Mouse (Mus musculus) layer of hippocampus, postnatal 36 days (tissue): ENCODE measurements around the gene Cdh13. TPM values are rescaled to one million over a fixed set of nuclear protein-coding genes. Genes with fewer than 3 reads are reported as not detected.

ENCODE experiments used
- DNase-seq, 2 experiments: peaks; one replicate each; pipeline ENCODE4 v3.0.0; 2022
- total RNA-seq, 2 experiments: library from RNA; stranded (reverse); gene quantifications; 2 replicates each; pipeline ENCODE4 v1.2.3; 2021

The Cdh13 gene
- 10 to 100 TPM; 37.3 to 41.5 TPM for total RNA-seq

DNA sequence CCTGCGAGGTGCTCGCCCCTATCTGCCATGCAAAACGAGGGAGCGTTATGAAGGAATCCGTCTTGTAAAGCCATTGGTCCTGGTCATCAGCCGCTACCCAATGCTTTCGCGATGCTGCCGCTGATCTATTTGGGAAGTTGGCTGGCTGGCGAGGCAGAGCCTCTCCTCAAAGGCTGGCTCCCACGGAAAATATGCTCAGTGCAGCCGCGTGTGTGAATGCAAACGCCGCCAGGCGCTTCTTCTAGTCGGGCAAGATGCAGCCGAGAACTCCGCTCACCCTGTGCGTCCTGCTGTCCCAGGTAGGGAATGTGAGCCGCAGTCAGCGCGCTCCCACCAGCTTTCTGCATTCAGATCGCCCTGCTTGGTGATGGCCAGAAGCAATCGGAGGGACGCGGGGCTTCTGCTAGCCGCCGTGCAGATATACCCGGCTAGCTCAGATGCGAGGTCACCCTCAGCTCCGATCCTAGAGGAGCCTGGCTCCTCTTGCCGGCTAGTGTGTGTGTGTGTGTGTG lies at the start of gene Cdh13:
Gene Cdh13, plus strand, starts transcription at position 134 of the 512 bp plus-strand sequence.
- DNase-seq = peak; percentile 68 to 73

DNA sequence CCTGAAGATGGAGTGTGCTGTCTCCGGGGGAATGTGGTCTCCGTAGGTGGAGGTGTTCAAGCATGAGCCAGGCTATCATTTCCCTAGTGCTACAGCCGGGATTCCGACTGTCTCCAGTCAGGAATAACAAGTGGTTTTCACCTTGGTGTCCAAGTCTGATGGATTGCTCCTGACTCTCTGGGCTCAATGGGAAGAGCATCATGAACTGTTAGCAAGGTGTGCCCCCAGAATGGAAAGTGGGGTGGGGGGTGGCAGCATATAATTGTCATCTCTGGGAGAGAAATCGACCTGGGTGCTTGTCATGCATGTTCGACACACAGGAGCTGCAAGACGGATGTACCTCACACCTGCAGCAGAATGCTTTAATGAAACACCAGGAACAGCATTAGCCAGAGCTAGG lies 47.9 kb upstream of the Cdh13 start:
- no peak for DNase-seq

DNA sequence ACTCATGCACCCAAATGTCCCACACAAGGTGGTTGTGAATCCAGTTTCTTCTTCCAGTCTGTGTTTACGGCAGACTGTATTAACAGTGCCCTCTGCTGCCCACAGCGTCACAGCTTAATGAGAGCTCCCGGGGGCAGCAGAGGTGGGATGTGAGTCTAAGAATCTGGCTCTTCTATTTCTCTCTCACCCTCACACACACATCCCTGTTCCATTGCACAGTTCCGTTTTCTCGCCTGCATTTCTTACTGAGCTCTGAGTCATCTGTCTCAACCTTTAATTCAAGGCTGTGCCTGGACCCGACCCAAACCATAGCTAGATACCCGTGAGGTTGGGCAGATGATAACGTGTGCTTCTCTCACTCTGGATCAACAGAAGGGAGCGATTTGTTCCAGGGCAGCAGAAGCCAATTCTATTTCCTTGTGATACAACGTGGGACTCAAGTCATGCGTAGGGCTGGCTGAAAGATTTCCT lies 46.3 kb upstream of the Cdh13 start:
- DNase-seq = peak; percentile 12 to 15

DNA sequence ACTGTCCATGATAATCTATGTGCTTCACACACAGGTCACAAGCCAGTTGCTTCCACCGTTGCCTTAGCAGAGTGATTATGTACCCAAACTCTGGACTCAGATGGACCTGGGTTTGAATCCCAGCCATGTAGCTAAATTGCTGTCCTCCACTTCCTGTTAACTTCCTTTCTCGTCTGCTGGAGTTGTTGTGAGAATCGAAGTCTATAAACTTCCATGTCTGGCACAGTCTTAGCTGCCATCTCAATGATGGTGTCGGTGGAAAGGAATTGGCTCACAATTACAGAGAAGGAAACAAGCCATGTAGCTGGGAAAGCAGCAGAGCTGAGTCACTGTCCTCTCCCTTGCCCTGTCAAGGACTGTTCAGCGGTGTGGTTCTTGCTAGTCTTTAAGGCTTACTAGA lies 45.4 kb upstream of the Cdh13 start:
- DNase-seq = no peak

DNA sequence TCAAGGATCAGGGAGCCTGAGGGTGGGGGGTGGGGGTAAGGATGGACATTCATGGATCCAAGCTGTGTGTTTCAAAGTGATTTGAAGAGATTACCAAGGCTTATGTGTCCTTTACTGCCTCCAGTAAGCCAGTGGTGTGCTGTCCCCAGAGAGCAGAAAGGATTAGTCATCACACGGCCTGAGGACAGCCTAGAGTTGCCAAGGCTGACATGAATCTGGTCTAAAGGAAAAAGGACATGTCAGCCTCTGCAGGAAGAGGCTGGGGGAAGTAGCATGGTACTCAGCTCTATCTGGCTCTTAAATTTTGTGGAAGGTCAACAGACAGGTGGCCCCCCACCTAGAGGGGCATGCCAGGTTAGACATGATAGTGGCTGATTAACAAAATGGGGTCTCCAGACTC lies 44.3 kb upstream of the Cdh13 start:
- no peak for DNase-seq

DNA sequence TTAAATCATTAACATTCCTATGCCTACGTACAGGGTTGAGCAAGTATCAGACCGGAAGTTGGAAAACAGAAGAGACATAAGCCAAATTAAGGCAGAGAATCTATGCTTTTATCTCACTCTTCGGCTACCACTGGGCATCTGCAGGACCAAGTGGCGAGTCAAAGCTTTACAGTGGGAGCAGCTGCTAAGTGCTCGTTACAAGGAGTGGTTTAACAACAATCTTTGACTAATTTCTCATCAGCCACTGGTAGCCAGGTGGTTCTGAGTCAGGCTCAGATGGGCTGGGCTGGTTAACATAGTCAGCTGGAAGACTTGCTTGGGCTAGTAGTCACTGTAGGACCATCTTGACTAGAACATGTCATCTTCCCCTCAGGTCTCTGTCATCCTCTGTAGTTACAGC lies 34.2 kb upstream of the Cdh13 start:
- DNase-seq = no peak

DNA sequence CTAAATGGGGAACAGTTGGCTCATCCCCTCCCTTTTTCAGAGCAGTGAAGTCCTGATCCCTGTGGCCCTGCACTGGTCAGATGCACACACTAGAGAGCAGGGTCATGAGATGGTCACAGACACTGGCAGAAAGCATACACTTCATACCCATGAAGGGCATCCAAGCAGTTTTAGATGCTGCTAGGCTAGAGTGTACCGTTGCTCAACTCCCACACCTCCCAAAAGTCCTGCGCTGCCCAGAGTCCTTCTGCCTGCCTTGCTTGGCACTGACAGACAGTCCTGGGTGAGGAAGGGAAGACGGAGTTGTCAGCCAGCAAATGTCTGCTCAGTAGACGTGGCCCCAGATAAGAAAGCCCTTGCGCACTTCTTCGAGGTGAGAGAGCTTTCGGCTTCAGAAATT lies 33.6 kb upstream of the Cdh13 start:
- DNase-seq = no peak

DNA sequence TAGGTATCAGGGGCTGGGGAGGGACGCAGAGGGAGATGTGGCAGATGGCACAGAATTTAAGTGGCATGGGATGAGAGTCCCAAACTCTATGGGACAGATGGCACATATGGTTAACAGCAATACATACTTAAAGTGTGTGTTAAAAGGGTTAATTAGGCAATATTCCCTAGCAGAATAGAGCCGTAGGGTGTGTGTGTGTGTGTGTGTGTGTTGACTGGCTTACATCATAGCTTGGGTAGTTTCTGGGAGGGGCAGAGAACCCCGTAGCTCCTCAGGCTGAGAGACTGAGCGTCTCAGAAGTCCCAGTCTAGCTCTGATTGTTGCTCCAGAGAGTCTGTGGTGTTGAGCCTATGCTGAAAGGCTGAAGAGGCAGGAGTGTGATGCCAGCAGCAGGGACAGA lies 20.4 kb upstream of the Cdh13 start:
- DNase-seq = no peak

DNA sequence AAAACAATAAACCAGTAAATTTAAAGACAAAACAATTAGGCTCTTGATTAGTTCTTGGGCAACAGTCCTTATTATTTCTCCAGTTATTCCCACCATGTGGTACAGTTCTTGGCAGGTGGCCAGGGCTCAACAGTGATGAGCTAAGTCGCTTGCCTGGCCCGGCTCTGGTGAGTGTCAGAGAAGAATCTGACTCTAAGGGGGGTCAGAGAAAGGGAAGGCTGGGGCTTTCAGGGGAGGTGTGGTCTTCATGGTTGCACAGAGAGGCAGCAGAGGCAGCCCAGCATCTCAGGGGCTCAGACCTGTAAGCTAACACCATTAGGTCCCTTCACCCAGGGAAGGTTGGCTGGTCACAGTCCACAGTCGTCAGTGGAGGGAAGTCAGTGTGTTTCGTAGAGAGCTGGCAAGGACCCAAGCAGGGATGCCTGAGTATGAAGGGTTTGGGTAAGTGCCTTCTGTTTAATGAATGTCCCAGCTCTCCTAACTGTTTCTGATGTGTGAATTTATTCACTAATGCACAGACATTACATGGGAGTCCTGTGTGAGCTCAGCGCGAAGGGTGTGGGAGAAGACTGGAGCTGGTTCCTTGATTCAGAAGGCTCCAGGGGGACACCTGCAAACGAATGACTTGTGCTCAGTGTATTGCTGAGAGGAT lies 12.7 kb upstream of the Cdh13 start:
- DNase-seq = no peak

DNA sequence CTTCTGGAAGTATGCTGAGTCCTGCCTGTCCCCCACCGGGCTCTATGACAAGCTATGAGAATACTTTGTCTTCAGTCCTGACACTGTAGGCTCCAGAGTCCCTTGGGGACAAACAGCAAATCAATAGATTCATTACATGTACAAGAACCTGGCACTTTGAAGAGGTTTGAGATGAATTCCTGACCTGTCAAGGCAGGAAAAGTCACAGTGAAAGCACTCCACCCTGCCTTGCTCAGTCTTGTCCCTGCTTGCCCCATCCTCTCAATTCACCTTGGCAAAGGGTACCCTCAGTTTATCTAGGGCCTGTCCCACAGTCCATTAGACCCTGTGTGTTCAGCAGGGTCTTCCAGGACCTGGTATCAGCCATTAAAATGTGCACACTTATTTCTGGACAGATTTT lies 11.0 kb upstream of the Cdh13 start:
- DNase-seq = no peak

DNA sequence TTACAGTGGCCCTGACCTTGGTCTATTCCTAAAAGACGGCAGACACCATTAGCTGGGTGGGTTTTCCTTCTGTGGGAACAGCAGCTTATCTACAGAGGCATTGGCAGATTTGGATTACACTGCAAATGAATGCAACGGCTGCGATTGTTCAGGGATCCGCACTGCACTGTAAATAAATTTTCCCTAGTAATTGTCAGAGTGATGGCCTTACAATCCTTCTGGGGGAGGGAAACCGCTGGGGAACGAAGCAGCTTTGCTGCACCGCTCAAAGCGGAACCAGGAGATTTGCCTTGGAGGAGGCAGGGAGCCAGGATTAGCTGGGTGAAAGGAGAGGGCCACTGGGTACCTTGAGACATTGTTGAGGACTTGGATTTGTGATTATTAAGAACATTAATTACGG lies 9.3 kb upstream of the Cdh13 start:
- DNase-seq = no peak

DNA sequence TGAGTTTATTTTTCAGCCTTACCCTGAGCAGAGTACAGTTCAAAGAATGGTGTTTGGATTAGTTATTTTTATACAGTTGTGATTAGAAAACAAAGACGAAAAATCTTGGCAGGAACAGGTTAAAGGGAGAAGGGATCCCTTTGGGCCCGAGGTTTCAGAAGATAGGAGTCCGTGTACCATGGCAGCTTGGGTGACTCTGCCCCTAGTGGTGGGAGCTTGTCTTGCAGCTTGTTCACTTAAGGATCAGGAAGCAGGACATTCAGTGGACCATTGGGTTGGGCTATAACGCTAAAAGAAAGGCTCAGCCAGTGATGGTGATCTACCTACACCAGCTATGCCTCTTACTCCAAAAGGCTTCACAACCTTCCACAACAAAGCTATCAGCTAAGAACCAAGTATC lies 8.8 kb upstream of the Cdh13 start:
- DNase-seq = peak; percentile 56 to 68

DNA sequence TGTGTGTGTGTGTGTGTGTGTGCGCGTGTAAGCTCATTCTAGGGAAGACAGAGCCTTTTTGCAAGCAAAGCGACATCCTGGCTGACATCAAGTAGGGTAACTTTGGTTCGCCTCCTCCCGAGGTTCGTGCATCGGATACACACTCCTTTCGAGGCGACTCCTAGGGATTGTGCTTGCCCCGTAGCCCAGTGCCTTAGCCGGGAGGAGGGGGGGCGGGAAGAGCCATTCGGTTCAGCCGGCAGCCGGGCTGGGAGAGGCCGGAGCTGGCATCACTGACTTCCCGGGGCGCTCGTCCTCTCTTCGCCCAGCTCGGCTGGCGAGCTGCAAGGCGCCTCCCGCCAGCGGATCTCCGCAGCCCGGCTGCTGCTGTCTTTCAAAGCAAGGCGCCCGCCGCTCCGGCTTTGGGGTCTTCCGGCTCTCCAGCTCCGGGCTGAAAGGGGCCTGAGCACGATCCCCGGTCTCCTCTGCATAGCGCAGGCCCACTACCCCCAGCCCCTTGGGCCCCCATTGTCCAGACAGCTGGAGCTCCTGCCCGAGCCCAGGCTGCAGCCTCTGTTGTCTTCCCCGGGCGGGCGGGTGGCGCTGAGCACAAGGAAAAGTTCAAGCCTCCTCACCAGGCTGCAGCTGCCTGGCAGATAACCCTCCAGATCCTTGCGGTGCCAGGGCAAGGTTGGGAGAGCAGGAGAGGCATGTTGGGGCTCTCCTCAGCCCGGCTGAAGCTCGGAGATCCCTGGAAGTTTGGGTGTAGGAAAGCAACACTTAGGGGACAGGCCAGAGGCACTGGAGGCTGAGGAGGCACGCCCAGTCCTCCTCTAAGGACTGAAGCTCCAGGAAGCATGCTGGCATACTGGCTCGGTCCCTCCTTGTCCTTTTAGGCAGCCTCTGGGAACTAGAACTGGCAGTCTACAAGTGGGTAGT lies 838 bp downstream of the Cdh13 start:
- peak; percentile 44 to 47 for DNase-seq

DNA sequence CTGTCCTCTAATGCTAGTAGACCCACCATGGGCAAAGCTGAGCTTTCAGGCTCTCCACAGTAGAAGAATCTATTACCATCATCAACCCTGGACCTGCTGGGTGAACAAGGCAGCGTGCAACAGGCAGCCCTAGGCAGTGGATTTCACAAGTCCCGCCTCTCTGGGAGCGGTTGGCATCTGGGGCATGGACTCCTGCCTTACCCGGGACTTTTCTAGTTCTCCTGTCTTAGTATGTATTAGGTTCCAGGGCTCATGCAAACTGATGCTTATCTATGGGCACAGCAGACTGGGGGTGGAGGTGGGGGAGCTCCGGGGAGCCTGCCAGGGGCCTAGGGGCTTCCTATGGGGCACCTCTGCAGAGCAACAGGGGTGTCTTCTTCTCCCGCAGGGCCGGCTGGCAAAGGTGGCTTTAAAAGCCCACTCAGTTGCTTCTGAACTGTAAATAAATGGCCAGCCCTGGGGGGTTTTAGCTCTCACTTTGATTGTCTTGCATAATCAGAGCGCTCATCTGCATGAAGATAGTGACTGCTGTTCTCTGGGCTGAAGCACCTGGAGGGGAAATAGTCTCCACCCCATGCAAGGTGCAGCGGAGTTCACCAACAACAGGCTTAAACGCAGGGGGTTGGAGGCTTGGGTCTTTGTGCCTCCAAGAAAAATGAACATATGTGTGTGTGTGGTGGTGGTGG lies 2.2 kb downstream of the Cdh13 start:
- no peak for DNase-seq

DNA sequence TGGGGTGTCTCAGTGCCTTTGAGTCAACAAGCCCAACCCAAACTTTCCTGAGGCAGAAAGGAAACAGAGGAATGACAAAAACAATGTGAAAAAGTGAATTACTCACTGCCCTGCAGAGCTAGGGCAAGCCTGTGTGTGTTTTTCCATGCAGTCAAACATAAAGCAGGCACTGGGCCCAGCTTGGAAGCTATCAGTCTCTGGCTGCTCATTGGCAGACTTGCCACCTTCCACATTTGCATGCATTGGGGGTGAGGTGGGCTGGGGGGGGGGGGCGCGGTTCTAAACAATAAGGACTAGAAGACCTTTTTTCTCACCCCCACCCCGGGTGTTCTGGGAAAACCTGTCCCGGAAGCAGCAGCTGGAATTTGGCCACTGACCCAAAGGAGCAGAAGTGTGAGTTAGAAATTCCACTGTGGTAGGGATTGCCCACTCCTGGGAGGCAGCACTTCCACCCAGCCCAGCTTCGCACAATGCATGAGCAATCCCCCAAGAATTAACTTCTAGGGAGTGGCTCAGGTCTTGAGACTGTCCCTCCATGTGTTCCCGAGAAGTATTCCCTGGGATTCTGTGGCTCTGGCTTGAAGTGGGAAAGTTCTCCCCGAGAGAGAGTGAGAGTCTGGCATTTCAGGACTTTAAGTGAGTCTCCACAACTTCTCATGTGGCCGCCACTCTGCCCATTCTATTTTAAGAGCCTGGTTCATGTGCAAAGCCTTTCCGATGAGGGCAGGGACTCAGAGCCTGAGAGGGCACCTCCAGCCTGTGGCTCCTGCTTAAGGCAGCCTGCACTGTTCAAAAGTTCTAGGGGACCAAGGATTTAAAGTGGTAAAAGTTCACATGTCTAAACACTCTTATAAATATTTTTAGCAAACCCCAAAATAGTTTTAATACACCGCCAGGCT lies 3.0 kb downstream of the Cdh13 start:
- no peak for DNase-seq

DNA sequence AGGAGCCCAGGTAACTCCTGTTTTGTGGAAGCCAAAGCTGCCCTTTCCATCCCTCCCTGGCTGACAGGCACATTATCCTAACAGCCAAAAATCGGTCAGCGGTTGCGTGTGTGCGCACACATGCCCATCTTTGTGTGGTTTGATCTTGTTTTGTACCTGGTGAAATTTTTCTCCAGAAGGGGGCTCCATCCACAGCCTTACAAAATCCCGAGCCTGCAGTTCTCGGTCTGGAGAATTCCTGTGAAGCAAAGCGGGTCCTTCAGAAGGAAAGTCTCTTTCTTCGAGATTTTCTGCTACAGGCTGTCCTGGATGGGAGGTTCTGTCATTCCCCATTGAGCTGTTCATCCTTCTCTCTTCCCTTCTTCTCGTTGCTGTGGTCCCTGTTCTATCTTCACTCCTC lies 4.0 kb downstream of the Cdh13 start:
- no peak for DNase-seq

DNA sequence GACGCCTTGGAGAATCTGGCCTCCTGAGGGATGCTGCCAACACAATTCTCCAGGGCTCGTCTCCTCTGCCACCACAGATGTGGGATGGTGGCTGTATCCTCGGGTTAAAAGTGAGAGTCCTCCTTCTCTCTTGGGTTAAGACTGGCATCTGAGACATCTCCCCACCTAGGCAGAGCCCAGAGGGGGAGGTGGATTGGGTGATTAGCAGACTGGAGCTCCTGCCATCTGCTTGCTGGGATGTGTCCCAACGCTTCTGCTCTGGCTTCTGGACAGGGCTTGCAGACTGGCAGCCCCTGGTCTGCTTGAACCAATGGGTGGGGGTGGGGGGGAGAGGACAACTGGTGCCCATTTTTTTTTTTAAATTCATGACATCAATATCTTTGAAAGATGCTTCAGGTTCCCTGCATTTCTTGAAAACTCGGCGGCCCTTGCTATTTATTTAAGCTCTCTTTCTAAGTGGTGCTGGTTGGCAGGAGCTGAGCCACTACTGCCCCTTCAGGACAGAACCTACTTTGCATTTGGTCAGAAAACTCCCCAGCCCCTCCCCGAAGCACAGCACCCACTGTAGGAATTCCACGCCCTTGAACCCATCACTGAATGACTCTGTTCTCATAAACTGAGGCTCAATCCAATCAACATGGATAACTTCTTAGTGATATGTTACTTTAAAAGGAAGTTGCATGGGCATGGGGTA lies 4.9 kb downstream of the Cdh13 start:
- DNase-seq = no peak

DNA sequence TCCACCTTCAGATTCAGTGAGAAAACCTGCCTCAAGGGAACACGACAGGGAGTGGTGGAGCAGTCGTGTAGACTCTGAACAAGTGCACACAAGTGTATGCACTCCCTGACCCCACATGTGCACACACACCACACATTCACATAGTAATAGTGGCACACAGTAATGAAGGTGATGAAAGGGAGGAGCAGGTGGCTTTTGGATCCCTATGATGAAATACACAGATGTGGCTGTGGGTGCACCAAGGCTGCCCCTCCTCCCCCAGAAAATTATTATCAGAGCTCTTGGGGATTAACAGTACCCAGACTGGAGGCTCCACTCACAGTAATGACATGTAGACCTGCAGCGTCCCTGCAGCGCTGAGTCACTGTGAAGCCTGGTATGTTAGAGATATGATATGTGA lies 5.6 kb downstream of the Cdh13 start:
- no peak for DNase-seq

DNA sequence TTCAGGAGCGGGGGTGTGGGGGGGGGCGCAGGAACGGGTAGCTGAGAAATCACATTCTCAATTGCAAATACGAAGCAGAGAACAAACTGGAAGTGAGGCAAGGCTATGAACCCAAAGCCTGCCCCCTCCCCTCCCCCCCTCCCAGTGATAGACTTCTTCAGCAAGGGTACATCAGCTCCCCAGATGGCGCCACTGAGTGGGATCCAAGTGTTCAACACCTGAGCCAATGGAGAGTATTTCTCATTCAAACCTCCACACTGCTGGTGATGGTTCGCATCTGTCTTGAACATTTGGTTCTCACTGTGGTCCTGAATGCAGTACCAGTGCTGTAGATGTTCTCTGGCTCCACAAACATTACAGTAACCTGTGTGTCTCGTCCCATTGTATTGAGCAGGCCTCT lies 6.0 kb downstream of the Cdh13 start:
- DNase-seq = no peak

DNA sequence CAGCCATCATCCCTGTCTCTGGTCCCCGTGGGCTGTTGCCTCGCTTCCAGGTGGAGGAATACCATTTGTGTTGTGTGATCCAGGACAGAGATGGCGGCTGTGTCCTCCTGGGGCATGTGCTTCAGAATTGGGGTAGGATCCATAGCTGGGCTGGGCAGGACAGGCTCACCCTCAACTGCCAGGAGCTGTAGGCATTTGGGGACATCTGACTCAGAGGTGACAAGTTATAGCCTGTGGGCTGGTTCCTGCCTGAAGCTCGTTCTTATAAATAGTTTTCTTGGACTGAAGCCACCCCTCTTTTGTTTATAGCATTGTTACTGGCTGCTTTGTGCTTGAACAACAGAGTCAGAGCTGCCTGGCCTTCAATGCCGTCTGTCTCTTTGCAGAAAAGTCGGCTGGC lies 6.7 kb downstream of the Cdh13 start:
- DNase-seq = no peak

DNA sequence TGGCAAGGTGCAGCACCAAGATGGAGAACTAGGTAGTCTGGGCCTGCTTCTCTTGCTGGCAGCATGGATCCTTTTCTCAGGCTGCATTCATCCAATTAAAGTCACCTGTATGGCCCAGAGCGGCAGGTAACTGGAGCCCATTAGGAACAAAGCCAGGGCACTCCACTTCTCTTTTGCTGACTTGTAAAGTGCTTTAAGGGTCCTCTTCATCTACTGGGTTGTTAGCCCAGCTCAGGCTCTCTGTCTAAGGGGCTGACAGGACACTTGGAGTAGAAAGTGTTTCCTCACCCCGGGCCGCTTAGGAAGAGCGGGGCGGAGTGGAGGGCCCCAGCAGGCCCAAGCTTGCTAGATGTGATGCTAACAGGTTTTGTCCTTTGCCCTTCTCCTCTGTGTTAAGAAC lies 12.9 kb downstream of the Cdh13 start:
- no peak for DNase-seq
